Mouse (Mus musculus): ENCODE results near the gene Gm21973.
A peak's percentile ranks its signal among the peaks of the same experiment; 100 is the strongest.

The Gm21973 gene

GRCm38 (mm10) chr15:10311826-10312225 is 13.4 kb upstream of the Gm21973 start:
- Histone ChIP-seq H3K27me3 (ENCODE audit: insufficient read depth, low read length) (no peaks in the 10 kb centered on the region), H3K36me3 (ENCODE audit: insufficient read depth, low read length) (no peaks in the 10 kb centered on the region), H3K9me3 (ENCODE audit: low read length) (peaks cover 5% of the 10 kb centered on the region; the same call in 1 of the 2 replicates), H3K4me1 (replicated peaks; ENCODE audit: low read depth, low read length) (no peaks in the 10 kb centered on the region), H3K4me3 (replicated peaks; ENCODE audit: low read length) (no peak overlapping the region)
- TF ChIP-seq NANOG (IDR thresholded peaks at IDR 0.05; ENCODE audit: borderline replicate concordance, low read length) = no peak
- no peak for TF ChIP-seq POU5F1 (IDR thresholded peaks at IDR 0.05; ENCODE audit: borderline replicate concordance, low read length)
- no peak for TF ChIP-seq CTCF (conservative IDR thresholded peaks at IDR 0.05; ENCODE audit: low read length)

DNA sequence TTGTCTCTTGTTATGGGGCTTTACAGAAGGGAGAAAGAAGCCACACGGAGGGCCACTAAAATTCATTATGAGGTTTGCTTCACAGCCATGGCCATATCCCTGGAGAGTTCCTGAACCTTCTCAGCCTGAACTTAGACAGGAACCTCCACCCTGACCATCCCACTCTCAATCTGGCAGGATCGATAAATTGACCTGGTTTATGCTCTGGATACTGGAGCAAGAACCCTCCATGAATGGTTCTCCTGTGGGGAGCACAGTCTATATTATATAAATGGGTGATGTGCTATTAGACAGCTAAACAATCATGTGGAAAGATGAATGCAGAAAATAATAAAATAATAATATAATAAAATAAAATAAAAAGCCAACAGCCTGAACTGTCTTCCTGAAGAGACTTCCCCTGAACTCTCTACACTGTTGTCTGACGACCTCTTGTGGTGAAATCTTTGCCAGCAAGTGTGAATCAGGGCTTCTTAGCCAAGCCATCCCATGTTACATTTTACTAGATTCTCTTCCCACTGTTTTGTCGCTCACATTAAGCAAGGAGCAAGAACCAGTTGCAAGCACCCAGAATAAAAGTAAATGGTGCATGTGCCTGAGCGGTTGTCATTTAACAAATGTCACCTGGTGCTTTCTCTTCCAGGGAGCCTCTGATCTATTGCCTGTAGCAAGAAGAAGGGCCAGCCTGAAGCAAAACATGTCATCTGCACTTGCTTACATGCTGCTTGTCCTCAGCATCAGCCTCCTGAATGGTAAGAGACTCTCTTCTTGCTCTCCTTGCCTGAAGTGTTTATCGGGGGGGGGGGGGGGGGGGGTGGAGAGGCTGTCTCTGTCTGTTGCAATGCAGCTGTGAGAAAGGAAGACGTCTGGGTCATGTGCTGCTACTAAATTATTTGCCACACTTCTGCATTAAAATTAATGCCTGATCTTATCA is 11.4 kb upstream of the Gm21973 start:
- TF ChIP-seq POU5F1 (IDR thresholded peaks at IDR 0.05; ENCODE audit: borderline replicate concordance, low read length) (no peak), CTCF (conservative IDR thresholded peaks at IDR 0.05; ENCODE audit: low read length) (peak; percentile 66), NANOG (IDR thresholded peaks at IDR 0.05; ENCODE audit: borderline replicate concordance, low read length) (no peak)
- H3K4me1 ChIP-seq (replicated peaks; ENCODE audit: low read depth, low read length) = no peaks in the 10 kb centered on the region
- no peak overlapping the region for H3K4me3 ChIP-seq (replicated peaks; ENCODE audit: low read length)
- no peaks in the 10 kb centered on the region for H3K27me3 ChIP-seq (ENCODE audit: insufficient read depth, low read length)
- no peaks in the 10 kb centered on the region for H3K36me3 ChIP-seq (ENCODE audit: insufficient read depth, low read length)
- no peaks in the 10 kb centered on the region for H3K9me3 ChIP-seq (ENCODE audit: low read length)

- Histone ChIP-seq H3K36me3 (ENCODE audit: insufficient read depth, low read length) (no peaks in the 10 kb centered on the region), H3K4me3 (replicated peaks; ENCODE audit: low read length) (no peak overlapping the region), H3K27me3 (ENCODE audit: insufficient read depth, low read length) (no peaks in the 10 kb centered on the region), H3K4me1 (replicated peaks; ENCODE audit: low read depth, low read length) (no peaks in the 10 kb centered on the region), H3K9me3 (ENCODE audit: low read length) (no peaks in the 10 kb centered on the region)
- TF ChIP-seq POU5F1 (IDR thresholded peaks at IDR 0.05; ENCODE audit: borderline replicate concordance, low read length) (no peak), NANOG (IDR thresholded peaks at IDR 0.05; ENCODE audit: borderline replicate concordance, low read length) (no peak), CTCF (conservative IDR thresholded peaks at IDR 0.05; ENCODE audit: low read length) (no peak)
Observed at GRCm38 (mm10) chr15:10330626-10331025, 5.4 kb downstream of the Gm21973 start.

DNA sequence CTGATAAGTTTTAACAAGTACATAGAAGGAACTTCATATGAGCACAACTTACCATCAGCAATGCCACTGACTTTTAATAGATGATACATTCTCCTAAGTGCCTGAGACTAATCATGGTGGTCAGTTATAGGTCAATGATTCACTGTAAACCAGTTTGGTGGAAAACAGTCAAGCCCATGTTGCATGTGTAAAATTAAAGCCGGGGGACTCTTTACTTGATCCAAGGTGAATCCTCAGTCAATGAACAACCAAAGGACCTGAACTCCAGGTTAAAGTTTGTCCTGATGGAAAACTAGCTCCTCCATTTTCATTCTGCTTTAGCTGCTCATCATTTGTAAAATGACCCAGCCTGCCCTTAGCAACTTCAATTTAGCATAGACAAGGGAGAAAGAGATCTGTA is 7.4 kb downstream of the Gm21973 start:
- H3K4me1 ChIP-seq (replicated peaks; ENCODE audit: low read depth, low read length) = no peaks in the 10 kb centered on the region
- H3K27me3 ChIP-seq (ENCODE audit: insufficient read depth, low read length) = no peaks in the 10 kb centered on the region
- no peaks in the 10 kb centered on the region for H3K36me3 ChIP-seq (ENCODE audit: insufficient read depth, low read length)
- no peaks in the 10 kb centered on the region for H3K9me3 ChIP-seq (ENCODE audit: low read length)
- TF ChIP-seq NANOG (IDR thresholded peaks at IDR 0.05; ENCODE audit: borderline replicate concordance, low read length) (no peak), POU5F1 (IDR thresholded peaks at IDR 0.05; ENCODE audit: borderline replicate concordance, low read length) (no peak), CTCF (conservative IDR thresholded peaks at IDR 0.05; ENCODE audit: low read length) (no peak)
- H3K4me3 ChIP-seq (replicated peaks; ENCODE audit: low read length) = no peak overlapping the region

GRCm38 (mm10) chr15:10338606-10339005 is 13.4 kb downstream of the Gm21973 start:
- H3K9me3 ChIP-seq (ENCODE audit: low read length) = no peaks in the 10 kb centered on the region
- no peak for TF ChIP-seq POU5F1 (IDR thresholded peaks at IDR 0.05; ENCODE audit: borderline replicate concordance, low read length)
- TF ChIP-seq CTCF (conservative IDR thresholded peaks at IDR 0.05; ENCODE audit: low read length) = no peak
- no peak for TF ChIP-seq NANOG (IDR thresholded peaks at IDR 0.05; ENCODE audit: borderline replicate concordance, low read length)
- H3K36me3 ChIP-seq (ENCODE audit: insufficient read depth, low read length) = no peaks in the 10 kb centered on the region
- H3K4me3 ChIP-seq (replicated peaks; ENCODE audit: low read length) = no peak overlapping the region
- no peaks in the 10 kb centered on the region for H3K27me3 ChIP-seq (ENCODE audit: insufficient read depth, low read length)
- H3K4me1 ChIP-seq (replicated peaks; ENCODE audit: low read depth, low read length) = no peaks in the 10 kb centered on the region

DNA sequence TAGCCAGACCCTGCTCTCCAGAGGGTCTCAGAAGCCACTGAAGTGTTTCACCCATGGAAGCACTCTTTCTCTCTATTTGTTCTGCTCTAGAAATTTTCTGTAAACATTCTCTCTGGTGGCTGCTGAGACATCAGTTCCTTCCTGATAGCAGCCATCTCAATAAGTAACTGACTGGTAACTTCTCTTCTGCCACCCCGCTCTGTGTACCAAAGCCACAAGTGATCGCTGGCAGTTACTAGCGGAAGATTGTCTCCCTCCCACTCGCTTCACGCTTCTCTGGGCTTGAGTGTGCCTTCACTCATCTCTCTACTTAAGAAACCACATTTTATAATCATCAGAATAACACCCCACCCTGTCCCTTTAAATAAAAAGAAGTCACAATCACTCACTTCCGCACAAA is 21.9 kb downstream of the Gm21973 start:
- Histone ChIP-seq H3K36me3 (ENCODE audit: insufficient read depth, low read length) (no peaks in the 10 kb centered on the region), H3K4me1 (replicated peaks; ENCODE audit: low read depth, low read length) (no peaks in the 10 kb centered on the region), H3K9me3 (ENCODE audit: low read length) (peaks cover 27% of the 10 kb centered on the region), H3K4me3 (replicated peaks; ENCODE audit: low read length) (no peak overlapping the region), H3K27me3 (ENCODE audit: insufficient read depth, low read length) (no peaks in the 10 kb centered on the region)
- TF ChIP-seq NANOG (IDR thresholded peaks at IDR 0.05; ENCODE audit: borderline replicate concordance, low read length) (no peak), POU5F1 (IDR thresholded peaks at IDR 0.05; ENCODE audit: borderline replicate concordance, low read length) (no peak), CTCF (conservative IDR thresholded peaks at IDR 0.05; ENCODE audit: low read length) (no peak)

- Histone ChIP-seq H3K27me3 (ENCODE audit: insufficient read depth, low read length) (no peaks in the 10 kb centered on the region), H3K4me3 (replicated peaks; ENCODE audit: low read length) (no peak within 1 kb of the TSS), H3K36me3 (ENCODE audit: insufficient read depth, low read length) (no peaks in the 10 kb centered on the region), H3K4me1 (replicated peaks; ENCODE audit: low read depth, low read length) (no peaks in the 10 kb centered on the region), H3K9me3 (ENCODE audit: low read length) (peaks cover 9% of the 10 kb centered on the region)
- TF ChIP-seq CTCF (conservative IDR thresholded peaks at IDR 0.05; ENCODE audit: low read length) = no peak
- no peak for TF ChIP-seq NANOG (IDR thresholded peaks at IDR 0.05; ENCODE audit: borderline replicate concordance, low read length)
- TF ChIP-seq POU5F1 (IDR thresholded peaks at IDR 0.05; ENCODE audit: borderline replicate concordance, low read length) = no peak
Observed at GRCm38 (mm10) chr15:10358039-10358948, 33.1 kb downstream of the Gm21973 start, which contains the start of gene Agxt2. Gene Agxt2, plus strand, starts transcription at chr15:10358532.

GRCm38 (mm10) chr15:10366331-10366730 is 41.2 kb downstream of the Gm21973 start:
- Histone ChIP-seq H3K4me1 (replicated peaks; ENCODE audit: low read depth, low read length) (no peaks in the 10 kb centered on the region), H3K36me3 (ENCODE audit: insufficient read depth, low read length) (no peaks in the 10 kb centered on the region), H3K27me3 (ENCODE audit: insufficient read depth, low read length) (no peaks in the 10 kb centered on the region), H3K9me3 (ENCODE audit: low read length) (peaks cover 32% of the 10 kb centered on the region), H3K4me3 (replicated peaks; ENCODE audit: low read length) (no peak overlapping the region)
- TF ChIP-seq POU5F1 (IDR thresholded peaks at IDR 0.05; ENCODE audit: borderline replicate concordance, low read length) (no peak), NANOG (IDR thresholded peaks at IDR 0.05; ENCODE audit: borderline replicate concordance, low read length) (no peak), CTCF (conservative IDR thresholded peaks at IDR 0.05; ENCODE audit: low read length) (no peak)

Data from E14TG2a.4 (cell line).